Mouse (Mus musculus) embryo, embryonic 10 days (tissue): ENCODE data around the gene Sh3rf1.

ENCODE experiments used
- DNase-seq: peaks from one replicate; pipeline ENCODE4 v3.0.0-alpha.2; 2015; ENCODE audit warnings: low spot score

Gene Sh3rf1

GRCm38 (mm10) chr8:61286795-61287385, 63.2 kb downstream of the Sh3rf1 start:
- no peak for DNase-seq

GRCm38 (mm10) chr8:61288006-61288566, 64.4 kb downstream of the Sh3rf1 start:
- no peak for DNase-seq

- no peak for DNase-seq
Measured at GRCm38 (mm10) chr8:61288676-61289075, 65.0 kb downstream of the Sh3rf1 start.

DNA sequence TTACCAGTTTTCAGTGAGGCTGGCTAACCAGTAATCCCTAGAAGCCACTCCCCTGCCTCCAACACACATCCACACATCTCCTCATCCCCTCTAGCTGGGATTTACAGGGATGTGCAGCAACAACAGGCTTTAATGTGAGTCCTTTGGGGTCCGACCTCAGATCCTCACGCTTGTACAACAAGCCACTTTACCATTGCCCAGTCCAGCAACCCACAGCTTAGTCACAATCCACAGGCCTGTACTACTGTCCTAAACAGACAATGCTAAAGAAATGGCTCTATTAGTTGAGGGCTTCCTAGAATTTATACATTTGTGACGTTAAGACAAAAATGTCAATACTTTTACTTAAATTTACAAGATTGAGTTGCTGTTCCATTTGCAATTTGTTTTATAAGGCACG, 71.4 kb downstream of the Sh3rf1 start:
- DNase-seq = no peak

GRCm38 (mm10) chr8:61295441-61295840, 71.8 kb downstream of the Sh3rf1 start:
- DNase-seq = peak; percentile 71

DNA sequence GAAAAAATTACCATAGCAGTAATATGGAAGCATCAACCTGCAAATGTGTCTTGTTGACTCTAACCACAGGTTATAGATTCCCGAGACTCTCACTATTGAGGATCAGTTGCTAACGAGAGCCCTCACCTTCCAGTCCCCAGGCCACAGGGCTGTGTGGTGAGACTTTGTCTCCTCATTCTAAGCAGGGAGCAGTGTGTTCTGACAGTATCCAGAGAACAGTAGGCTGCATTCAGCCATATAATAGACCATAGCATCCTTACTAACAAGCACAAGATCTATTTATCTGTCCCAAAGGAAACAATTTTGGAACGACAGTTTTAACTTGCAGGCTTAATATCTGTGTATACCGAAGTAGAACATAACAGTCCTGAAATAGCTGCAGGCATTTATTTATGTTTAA, 75.2 kb downstream of the Sh3rf1 start:
- DNase-seq = no peak

- no peak for DNase-seq
Measured at GRCm38 (mm10) chr8:61301298-61302028, 77.8 kb downstream of the Sh3rf1 start.

GRCm38 (mm10) chr8:61302029-61302368, 78.3 kb downstream of the Sh3rf1 start:
- DNase-seq = no peak

DNA sequence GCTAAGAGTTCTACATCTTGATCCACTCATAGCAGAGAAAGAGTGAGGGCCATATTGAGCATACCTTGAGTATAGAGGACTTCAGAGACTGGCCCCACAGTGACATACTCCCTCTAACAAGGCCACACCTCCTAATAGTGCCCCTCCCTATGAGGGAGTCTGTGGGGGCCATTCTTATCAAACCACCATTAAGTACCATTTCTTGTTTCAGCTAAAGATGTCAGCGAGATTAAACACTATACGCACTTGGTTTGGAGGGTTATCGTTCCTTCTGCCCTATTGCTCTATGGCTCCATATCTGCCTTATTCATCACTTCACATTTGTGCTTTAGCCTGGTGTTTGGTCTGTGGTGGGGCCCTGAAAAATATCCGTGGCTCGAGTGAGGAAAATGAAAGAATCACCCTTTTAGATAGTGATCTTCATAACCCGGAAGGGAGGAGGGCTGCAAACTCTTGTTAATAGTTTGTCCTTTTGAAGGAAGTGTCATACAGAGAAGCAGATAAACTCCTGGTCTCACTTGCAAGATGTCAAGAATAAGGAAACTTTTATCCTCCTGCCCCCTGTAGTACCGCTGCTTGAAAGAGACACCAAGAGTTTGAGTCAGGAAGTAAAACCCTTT, 81.9 kb downstream of the Sh3rf1 start:
- no peak for DNase-seq

DNA sequence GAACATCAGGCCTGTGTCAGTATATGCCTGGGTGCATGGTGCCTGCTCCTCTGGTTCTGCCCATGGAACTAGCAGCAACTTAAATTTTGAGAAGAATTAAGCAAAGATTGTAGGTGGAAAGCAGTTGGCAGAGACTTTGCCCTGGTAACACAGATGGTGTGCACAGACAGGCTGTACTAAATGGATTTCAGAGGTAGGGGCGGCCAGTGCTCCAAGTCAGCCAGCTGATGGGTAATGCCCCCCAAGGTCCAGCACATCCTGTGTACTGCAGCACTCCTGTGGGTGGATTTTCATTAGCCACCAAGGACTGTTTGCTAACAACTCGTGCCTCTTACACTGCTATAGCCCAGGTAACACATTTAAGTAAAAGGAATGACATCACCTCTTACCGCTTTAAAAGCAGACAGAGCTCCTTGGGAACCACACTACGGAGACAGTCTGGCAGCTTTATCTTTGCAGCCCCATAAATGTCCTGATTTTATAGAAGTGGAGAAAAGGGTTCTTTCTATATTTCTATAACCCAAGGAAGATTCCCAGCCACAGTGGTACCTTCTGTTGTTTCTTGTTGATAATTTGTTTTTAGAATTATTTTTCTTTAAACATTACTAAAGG, 82.9 kb downstream of the Sh3rf1 start:
- DNase-seq = no peak

GRCm38 (mm10) chr8:61308896-61309295, 85.2 kb downstream of the Sh3rf1 start:
- DNase-seq = no peak

- DNase-seq = peak; percentile 46
Measured at GRCm38 (mm10) chr8:61309530-61310402, 86.1 kb downstream of the Sh3rf1 start.

DNA sequence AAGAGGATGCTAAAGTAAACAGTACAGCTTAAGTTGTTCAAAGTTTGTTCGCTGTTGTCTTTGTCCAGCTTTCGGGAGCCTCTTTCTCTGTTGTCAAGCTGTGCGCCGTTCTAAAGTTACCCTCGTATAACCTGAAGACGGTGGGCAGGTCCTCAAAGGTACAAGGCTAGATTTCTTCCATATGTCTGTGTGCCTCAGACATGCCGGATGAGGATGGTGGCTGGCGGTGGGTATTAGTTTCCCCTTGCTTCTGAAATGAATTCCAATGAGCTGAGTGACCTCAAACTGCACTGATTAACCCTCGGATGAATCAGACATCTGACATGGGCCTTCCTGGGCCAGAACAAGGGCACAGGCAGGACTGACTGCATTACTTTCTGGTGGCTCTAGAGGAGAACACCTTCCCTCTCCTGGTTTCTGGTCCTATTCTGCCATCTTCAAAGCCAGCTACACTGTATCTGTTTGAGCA, 86.8 kb downstream of the Sh3rf1 start:
- DNase-seq = peak; percentile 63

GRCm38 (mm10) chr8:61313016-61313415, 89.3 kb downstream of the Sh3rf1 start:
- DNase-seq = no peak

DNA sequence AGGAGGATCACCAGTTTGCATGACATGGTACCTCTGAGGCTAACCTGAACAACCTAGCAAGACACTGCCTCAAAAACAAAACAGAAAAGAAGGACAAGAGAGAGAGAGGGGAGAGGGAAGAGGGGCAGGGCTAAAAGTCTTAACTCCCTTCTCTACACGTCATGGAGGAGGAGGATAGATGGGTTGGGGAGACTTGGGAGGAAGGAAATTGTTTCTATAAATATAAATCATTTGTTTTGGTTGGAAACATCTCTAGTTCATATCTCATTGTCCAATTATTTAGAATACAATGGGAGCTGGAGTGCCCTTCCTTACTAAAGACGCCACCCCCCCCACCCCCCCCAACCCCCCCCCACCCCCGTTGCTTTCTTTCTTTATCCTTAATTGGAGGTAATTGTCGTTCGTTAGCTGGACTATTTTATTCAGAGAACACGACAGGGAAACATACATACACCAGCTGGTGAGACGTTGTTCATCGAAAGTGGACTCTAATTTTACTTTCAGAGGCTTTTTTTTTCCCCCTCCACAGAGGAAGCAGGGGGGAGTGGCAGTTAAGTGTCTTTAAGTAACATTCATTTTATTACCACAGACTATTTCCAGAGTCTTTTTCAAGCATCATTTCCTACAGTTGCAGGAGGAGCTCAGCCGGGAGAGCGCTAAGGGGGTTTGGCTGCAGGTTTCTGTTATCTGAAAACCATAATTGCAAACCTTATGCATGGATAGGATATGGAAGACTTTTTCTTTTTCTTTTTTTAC, 92.5 kb downstream of the Sh3rf1 start:
- no peak for DNase-seq

GRCm38 (mm10) chr8:61316813-61317534, 93.3 kb downstream of the Sh3rf1 start:
- no peak for DNase-seq

GRCm38 (mm10) chr8:61317535-61318136, 94.0 kb downstream of the Sh3rf1 start:
- DNase-seq = no peak

DNA sequence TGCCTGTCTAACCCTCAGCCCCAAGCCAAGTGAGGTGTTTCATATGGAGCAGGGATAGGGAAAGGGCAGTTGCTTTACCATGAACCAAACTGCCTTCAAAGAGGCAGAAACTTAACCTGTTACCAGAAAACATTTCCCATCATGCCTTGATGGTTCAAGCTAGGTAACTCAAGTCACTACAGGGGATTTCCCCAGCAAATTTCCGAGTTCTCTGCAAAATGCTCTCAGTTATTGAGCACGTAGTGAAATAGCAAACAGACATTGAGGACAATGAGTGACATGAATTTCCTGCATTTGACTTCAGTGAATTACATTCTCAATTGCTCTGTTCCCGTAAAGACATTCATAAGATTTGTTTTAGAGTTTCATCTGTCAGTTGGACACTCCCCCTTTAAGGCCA, 97.5 kb downstream of the Sh3rf1 start:
- no peak for DNase-seq

- DNase-seq = no peak
Measured at GRCm38 (mm10) chr8:61321780-61322179, 98.1 kb downstream of the Sh3rf1 start.

DNA sequence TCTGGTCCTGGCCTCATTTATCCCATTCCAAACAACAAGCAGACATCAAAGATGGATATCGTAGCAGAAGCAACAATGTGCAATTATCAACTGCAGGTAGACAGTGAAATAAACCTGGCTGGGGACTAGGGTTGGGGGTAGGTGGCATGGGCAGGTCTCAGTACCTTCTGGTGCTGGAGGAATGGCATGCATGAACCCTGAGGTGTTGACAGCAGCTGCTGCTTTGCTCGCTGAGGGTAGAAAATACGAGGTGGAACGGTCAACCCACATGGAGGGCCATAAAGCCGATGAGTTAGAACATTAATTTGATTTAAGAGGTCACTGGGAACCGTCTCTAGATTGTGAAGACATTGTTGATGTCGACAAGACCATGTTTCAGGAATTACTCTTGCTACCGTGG, 98.8 kb downstream of the Sh3rf1 start:
- DNase-seq = no peak
